Mouse (Mus musculus) fibroblast of lung, adult 2 months (primary cell): ENCODE data around the gene Kcnip1.

Experiments used
- DNase-seq: peaks from one replicate; pipeline ENCODE4 v3.0.0-alpha.2; 2011; ENCODE audit warnings: low read depth

Kcnip1 gene

DNA sequence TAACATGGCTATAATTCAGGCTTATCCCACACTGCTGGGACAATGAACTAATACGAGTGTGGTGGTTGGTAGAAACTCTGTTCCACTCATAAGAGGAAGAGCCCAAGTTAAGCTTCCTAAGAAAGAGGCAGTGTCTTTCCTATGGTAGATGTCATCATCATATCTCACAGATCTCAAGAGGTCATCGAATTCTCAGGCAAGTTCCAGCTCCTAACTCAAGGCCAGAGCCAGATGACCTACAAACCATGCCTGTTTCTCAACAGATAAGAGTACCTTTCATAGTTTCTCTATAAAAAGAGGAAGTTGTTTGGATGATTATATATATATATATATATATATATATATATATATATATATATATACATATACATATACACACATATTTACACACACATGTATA, 6.4 kb downstream of the Kcnip1 start:
- no peak for DNase-seq

DNA sequence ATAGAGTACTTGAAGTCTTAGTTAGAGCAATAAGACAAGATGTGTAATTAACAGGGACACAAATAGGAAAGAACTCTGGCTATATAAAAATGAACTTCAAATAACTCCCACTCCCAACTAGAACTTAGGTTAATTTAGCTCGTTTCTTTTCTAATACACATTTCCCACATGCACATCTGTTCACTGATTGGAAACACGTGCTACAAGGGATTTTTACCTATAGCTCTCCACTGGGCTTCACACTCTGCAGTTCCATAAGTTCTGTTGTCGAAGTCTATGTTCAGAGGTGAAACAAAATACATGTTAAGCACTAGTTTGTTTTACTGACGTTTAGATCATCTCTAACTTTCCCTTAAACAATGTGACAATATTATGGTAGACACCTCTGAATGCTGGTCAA, 12.8 kb downstream of the Kcnip1 start:
- DNase-seq, result no peak

DNA sequence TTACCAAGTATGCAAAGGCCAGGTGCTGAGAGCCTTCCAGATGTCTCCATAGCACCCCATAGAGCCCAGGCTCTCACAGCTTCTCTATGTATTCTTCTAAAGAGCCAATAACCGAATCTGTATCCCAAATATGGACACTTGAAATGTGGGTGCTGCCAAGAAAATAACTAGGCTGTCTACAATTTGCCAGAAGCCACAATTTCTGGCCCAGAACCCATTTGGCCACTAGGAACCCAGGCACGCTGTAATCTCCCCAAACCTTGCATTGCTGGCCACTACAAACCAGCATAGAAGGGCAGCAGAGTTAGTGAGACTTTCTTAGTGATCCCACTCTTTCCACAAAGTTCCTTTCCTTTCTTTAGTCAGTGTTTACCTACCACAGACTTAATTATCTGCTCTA, 17.8 kb downstream of the Kcnip1 start:
- DNase-seq, result no peak

DNA sequence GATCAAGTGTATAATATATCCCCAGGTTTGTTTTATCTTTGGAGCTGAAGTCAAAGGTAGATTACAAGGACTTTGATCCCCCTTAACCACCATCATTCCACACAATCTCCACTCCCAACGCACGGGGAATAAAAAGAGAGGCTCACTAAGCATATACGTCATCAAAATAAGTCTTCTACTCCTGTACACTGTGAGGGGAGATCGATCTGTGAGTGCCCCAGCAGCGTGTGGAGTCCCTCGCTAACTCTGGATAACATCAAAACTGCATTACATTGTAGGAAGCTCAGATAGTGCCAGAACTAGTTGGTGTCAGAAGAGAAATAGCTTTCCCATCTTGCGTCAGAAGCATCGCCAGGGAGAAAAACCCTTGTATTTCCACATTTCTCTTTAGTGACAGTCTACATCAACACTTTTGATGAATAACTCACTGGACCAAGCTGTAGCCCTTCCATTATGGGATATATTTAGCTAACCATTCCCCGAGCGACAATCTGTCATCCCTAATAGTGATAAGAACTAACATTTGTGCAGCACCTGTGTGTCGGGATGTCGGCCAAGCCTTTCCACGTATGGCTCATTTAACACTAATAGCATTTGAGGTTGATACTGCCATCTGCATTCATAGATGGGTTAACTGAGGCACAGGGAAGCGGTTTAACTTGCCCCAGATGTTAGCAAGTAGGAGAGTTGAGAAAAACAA, 18.5 kb downstream of the Kcnip1 start:
- DNase-seq, result no peak

DNA sequence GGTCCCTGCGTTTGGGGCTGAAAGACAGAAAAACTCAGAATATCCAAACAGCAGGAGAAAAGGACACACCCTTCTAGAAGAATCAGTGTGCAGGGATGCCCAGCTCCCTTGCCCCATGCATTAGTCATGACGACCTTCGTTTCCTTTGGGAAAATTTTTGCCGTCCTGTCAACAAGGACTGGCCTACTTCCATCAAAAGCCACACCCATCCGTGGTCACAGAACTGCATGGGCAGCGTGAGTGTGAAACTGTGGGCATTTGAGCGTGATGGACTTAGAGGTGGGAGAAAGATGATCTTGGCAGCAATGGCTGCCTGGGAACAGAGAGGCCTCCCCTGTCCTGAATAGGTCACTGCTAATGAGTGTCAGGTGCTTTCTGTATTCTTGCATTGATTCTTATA, 20.8 kb downstream of the Kcnip1 start:
- no peak for DNase-seq

DNA sequence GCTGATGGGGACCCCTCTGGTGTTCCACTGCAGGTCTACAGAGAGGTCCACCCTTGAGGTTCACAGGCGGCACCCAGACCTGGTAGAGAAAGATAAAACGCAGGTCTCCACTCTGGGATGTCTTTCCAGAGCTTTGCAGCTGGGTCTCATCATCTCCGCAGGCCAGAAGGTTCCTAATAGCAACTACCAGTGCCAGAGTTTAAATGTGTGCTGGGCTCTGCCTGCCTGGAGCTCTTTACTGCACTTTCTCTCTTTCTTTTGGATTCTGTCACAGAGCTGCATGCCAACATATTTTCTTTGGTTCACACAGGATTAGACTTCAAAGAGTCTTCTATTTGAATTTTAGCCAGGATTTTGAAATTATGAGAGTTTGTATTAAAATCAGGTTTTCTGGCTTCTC, 23.8 kb downstream of the Kcnip1 start:
- DNase-seq, result no peak

DNA sequence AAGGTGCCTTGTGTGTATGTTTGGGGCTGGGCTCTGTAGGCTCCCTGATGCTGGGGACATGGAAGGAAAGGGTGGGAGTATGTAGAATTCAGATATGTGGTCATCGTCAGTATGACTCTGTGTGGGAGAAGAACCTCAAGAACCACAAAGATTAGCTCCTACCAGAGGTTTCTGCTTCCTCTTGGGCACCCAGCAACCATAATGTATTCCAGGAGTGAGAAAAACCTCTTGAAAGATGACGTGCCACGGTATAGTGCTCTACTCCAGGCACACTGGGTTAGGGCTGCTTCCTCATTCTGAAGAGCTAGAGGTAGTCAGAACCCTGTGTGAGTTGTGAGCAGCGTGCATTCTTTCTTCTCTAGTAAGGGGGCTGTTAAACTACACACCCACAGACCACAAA, 25.2 kb downstream of the Kcnip1 start:
- DNase-seq, result no peak

DNA sequence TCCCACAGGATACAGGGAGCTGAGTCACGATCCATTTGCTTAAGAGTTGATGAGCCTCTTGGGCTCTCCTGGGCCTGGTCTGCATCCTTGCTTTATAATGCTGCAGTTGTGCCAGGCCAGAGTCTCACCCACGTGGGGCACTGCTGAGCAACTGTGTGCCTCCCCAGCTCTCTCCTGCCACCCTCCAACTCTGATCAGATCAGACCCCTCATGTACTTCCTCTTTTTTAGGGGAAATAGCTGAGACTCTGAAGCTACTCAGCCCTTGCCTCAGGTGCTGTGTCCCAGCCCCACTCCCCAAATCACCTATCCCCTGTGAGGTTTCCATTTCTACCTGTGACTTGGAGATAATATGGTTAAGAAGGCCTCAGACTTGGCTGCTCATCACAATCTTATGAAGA, 27.6 kb downstream of the Kcnip1 start:
- DNase-seq, result no peak

DNA sequence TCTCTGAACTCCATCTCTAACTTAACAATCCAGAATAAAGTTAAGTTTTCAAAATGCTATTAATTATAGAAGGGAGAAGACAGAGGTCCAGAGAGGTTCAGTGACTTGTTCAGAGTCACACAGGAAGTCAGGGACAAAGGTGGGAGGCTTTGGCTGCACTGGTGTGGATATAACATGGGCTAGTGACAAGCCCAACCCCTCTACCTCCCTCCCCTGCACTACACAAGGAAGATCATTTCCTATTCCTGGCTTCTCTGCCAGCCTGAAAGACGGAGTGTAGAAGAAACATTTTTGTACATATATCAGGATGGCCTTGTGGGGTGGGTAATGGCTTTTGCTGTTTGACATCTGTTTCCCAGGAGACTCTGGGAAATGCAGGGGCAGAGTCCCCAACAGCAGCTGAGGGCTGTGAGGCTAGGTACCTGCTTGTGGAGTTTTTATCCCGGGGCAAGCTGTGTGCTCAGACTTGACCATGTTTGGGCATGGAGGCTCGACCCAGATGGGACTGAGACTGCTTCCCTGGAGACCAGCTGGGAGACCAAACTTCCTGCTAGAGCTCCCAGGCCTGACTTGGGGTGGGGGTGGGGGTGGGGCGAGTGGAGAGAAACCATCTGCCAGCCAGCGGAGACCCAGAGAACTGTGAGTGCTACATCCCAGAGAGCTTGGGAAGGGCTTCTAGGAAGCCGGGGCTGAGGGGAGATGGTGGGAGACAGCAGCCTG, 30.1 kb downstream of the Kcnip1 start, which contains the start of gene Kcnmb1:
Gene Kcnmb1 (plus strand): TSS at position 326 of the 720 bp plus-strand sequence.
- no peak for DNase-seq

DNA sequence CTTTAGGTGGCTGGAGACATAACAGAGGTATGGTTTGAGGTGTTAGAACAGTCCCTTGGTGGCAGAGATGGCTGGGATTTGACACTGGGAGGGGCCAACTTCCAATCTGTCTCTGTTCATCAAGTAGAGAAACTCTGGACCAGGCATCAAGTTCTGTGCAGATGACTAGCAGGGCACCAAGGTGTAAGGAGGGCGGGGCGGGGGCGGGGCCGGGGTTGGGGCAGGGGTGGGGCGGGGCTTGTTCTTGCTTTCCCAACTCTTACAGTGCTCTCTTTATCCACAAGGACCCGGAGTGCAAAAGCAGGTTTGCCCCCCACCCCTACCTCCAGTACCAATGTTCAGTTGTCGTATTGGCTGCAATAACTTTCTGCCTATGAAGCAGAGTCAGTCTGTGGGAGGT, 30.8 kb downstream of the Kcnip1 start:
- DNase-seq, result no peak

DNA sequence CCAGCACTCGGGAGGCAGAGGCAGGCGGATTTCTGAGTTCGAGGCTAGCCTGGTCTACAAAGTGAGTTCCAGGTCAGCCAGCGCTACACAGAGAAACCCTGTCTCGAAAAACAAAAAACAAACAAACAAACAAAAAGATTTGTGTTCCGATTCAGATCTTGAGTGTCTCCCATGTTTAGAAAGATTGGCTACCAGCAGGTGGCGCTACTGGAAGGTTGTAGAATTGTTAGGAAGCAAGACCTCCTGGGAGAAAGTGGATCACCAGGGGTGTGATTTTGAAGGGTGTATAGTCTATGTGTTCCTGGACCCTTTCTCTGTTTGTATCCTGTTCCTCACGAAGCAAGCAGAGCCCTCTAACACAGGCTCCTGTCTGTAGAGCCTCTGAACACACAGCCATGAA, 34.2 kb downstream of the Kcnip1 start:
- no peak for DNase-seq

DNA sequence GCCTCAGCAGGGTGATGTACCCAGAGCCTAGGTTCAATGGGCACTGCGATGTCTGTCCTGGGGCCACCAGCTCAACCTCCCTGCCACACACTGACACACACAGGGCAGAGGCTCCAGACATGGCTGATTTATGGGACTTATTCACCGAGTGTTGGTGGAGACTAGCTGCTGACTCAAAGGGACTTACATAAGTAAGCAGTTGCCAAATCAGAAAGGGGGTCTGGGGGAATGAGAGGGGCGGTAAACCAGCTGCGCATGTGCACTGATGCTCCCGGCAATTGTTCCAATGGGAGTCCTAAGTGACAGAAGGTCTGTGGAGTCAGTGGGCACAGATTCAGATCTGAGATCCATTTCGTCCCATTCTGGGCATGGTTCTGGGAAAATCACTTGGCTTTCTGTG, 35.4 kb downstream of the Kcnip1 start:
- no peak for DNase-seq

DNA sequence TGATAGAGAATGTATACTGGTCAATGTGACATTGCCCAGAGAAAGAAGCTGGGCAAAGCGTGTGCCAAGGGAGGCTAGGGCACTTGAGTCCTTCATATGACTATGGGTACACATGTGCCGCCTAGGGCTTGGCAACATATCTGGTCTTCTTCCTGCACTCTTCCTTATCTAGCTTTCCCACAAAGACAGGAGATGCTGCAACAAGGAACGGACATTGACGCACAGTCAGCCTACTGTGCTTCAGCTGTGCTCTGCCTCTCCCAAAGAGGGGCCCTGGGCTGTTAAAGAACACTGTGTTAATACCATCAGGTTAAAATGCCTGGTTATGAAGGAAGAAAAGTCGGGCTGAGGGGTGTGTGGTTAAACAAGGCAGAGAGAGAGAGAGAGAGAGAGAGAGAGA, 36.3 kb downstream of the Kcnip1 start:
- no peak for DNase-seq

DNA sequence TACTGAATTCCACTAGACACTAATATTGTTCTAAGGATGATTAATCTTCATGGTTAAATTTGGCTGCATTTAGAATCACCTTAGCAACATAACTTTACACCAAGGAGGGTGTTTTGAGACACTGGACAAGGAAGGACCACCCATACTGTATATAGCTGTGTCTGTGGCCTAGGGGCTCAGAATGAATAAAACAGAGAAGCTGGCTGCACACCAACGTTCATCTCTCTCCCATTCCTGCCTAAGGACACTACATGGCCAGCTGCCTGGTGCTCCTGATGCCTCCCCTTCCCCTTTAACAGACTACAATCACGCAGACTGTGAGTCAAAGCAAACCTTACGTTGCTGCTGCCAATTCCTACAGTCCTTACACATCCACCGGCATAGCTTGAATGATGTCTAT, 37.0 kb downstream of the Kcnip1 start:
- DNase-seq, result no peak

DNA sequence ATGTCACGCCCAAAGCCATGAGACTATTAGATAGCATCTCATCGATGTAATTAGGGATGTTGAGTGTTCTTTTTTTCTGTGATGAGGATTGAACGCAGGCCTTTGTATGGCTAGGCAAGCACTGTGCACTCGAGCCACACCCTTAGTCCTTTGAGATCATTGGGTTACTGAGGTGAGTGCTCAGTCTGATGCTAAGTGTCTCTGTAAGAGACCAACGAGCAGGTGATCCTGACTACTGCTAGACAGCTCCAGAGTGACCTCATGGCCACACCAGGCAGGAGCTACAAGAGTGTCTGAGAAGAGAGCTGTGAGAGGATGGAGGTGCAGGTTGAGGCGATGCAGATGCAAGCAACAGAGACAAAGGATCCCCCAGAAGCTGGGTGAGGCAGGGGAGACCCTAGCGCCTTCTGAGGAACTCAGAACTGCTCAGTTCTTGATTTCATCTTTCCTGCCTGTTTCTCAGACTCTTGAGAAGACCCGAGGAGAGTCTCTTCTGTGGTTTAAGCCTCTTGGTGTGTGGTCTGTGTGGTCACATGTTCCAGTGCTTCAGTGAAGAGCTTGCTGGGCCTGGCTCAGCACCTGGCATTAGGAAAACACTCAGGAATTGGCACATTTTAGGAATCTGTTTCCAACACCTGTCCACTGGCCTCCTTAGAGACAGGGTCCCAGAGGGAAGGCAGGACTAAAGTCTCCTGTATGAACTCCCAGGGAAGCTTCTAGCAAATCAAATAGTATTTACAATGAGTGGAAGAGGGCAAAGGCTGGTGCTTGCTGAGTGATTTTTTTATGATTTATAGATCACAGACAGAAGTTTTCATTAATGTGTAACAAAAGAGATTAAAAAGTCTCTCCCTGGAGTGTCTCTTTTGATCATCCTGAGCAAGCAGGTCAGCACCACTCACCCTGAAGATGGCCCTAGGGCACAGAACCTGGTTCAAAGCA, 41.0 kb downstream of the Kcnip1 start:
- no peak for DNase-seq

DNA sequence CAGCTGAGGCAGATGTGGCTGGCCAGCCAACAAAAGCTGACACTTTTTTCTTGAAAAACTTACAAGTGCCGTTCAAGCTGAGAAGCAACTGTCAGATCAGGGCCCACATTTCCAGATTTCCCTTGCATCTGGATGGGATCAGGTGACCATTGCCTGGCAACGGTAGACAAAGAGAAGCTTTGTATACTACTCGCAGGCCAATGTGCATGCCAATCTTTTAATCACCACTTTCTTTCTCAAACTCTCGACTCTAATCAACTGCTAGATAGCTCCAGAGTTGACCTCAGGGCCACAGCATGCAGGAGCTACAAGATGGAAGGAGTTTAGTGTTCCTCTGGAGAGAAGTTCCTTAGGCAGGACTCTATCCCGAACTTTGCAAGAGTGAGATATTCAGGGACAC, 41.8 kb downstream of the Kcnip1 start:
- no peak for DNase-seq

DNA sequence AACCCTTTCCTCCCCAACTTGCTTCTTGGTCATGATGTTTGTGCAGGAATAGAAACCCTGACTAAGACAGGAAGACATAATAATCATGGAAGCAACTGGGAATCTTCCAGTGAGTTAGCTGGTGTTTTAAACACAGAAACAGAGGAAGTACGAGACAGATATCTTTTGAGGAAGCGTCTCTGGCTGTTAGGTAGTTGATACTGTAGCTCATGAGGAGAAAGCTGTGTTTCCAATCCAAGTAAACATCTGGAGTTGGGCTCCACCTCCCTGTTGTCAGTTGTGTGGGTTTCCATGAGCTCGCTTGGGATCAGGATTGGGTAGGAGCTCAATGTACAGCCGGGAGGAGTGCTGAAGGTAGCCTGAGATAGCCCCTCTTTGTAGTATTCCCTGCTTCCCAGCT, 46.5 kb downstream of the Kcnip1 start:
- DNase-seq, result no peak

DNA sequence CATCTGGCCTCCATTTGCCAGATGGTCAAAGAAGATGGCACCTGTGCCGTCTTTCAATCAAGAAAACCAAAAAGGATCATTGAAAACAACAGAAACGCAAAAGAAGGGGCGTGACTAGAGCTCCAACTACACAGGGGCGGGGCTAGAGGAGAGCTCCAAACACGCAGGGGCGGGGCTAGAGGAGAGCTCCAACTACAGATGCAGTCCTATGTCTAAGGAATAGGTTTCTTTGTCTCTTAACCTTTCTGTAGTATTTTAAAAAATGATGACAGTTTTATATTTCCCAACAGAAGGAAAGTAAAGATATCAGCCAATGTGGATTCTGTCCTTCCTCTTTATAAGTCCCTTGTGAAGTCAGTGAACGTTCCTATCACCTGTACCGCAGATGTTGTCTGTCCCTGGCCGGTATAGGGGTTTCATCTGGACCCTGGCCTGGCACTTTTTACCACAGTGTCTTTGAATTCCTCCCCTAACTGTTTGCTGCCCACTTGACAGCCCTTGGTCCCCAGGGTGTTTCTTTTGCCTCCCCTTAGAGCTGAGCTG, 48.1 kb downstream of the Kcnip1 start:
- DNase-seq, result no peak

DNA sequence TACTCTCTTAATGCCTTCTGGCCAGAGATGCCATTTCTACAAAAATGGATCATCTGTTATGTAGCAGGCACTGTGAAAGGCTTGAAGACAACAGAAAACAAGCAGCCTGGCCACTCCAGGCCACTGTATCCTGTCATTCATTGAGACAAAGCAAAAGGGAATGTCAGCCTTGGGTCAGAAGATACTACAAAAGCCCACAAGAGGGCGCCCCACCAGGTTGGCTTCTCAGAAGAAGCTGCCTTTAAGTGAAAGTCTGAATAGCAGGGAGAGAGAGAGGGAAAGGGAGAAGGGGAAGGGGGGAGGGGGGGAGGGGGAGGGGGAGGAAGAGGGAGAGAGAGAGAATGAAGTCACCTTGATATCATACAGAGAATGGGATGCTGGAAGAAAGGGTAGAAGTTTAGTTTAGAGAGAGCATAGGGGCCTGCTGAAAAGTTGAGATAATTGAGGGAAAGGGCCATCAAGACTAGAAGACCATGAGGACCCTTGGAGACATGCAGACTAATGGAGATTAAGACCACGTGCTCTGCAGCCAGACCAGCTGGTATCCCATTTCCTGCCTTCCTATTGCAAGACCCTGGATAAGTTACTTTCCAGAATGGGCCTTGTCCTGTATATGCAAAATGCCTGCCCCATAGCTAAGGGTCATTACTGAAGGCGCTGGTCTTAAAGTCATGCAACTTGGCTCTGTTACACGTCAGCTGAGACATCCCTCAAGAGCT, 48.7 kb downstream of the Kcnip1 start:
- DNase-seq, result no peak

DNA sequence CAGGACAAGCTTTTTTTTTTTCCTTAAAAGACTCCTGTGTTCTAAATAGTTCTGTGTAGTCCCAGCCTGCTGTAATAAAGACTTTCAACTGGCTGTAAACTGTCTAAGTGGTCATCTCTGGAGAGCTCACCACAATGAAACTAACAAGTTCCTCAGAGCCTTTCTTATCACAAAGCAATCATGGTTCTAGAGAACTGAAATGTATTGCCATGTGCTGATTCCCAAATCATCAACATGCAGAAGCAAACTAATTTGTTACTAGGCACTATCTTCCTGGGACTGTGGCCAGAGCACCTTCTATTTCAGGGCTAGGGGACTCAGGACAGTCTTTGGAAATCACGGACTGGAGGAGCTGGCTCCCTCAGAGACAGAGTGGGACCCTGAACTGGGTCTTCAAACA, 49.4 kb downstream of the Kcnip1 start:
- no peak for DNase-seq

DNA sequence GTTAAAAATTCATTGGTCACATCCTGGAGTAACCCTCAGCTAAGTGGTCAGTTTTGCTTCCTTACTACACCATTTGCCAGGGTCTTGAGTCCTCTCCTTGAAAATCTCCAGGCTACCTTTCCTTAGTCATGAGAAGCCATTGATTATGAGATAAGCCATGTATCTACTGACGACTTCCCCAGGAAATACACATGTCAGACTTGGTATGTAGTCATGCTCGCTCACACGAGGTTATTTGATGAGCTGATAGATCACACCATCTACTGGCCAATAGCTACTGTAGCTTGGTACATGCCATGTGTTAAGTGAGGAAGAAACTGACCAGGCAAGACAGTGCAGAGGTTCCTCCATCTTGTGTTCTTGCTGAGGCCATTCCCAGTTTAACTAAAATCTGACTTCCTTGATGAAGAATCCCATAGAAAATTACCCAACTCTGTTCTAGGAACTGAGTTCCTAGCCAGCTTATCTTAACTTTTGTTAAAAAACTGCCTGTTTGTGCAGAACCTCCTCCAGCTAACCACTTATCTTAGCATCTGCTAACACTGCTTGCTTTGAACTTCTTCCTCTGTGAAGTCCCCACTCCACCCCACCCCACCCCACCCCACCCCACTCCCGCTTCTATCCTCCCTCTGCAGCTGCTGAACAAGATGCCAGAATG, 53.4 kb downstream of the Kcnip1 start:
- DNase-seq, result no peak
